Mouse (Mus musculus) embryonic fibroblast, embryonic 13.5 days (primary cell): Measurements from ENCODE around the gene Ptger4.

Experiments
- CTCF ChIP-seq: IDR thresholded peaks from 2 replicates; pipeline ENCODE4 v1.5.1; 2011; ENCODE audit warnings: mild to moderate bottlenecking, control low read depth, low read length, moderate library complexity, borderline replicate concordance; ENCODE audit not compliant: insufficient read depth
- POLR2A ChIP-seq: IDR thresholded peaks from 2 replicates; pipeline ENCODE4 v1.6.1; 2011; ENCODE audit warnings: low read depth, mild to moderate bottlenecking, control low read depth, low read length, moderate library complexity

- TF ChIP-seq POLR2A, result no peak
- no peak for TF ChIP-seq CTCF
Measured at GRCm38 (mm10) chr15:5184668-5185330, 59.2 kb downstream of the Ptger4 start.
